Mouse (Mus musculus) c-Kit-positive CD71-positive TER-119-negative erythroid progenitor cells, embryonic 14.5 days (primary cell): ENCODE measurements around the gene Adgrf3.
"Not testable (repeated sequence)": the region's sequence is repeated elsewhere in the genome, so short reads cannot be mapped to it uniquely, and the experiment has no call there.

Source experiments
- DNase-seq: peaks from one replicate; pipeline ENCODE4 v3.0.0-alpha.2; 2013; ENCODE audit warnings: low read depth

The Adgrf3 gene

DNA sequence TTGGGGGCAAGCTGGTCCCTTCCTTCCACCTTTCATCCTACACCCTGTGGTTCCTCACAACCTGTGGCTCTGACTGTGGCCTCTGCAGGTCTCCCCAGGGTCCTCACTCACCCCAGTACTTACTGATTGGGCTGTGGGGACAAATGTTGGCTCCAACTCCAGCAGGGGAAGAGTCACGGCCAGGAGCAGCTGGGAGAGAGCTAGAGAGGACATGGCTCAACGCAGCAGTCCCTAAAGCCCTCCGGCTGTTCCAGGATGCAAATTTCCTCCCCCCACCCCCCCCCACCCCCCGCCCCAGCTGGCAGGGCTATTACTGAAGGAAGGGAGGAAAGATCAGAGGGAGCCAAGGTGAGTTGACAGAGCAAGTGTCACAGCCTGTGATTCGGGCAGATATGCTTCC is at the start of gene Adgrf3:
TSS of gene Adgrf3 (minus strand) at position 230 of the 400 bp plus-strand sequence.
- DNase-seq = no peak

DNA sequence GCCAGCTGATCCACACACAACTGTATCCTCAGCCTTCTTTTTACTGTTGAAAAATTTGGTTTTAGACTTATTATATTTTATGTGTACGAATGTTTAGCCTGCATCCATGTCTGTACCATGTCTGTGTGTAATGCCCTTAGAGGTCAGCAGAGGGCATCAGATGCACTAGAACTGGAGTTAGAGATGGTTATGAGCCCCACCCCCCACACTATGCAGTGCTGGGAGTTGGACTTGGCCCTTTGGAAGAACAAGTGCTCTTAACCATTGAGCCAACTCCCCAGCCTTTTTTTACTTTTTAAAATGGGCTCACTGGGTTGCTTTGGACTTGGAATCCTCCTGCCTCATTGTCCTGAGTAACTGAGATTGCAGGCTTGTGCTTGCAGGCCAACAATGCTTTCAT is 42.1 kb upstream of the Adgrf3 start:
- no peak for DNase-seq

DNA sequence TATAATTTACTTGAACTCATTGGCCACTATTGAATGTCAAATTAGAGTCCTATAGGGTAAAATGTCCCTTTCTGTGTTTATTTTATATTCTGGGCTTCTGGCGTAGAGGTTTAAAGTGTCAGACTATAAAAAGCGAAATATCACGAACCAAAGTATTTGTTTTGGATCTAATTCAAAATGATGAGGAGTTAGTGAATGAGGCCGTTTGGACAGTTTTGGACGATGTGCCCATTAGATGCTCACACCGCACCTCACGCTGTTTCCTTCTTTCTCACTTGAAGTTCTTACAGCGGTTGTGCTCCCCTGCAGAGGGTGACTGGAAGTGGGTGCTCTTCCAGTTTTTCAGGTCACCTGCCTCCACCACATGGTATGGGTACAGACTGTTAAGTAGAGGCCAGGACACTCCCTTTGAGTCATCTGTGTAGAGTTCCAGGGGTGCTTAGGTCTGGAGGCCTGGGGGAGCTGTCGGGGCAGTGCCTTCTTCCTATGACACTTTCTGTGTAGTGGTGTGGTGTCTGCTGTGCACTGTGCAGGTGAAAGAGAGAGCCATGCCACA is 40.4 kb upstream of the Adgrf3 start:
- DNase-seq = no peak

DNA sequence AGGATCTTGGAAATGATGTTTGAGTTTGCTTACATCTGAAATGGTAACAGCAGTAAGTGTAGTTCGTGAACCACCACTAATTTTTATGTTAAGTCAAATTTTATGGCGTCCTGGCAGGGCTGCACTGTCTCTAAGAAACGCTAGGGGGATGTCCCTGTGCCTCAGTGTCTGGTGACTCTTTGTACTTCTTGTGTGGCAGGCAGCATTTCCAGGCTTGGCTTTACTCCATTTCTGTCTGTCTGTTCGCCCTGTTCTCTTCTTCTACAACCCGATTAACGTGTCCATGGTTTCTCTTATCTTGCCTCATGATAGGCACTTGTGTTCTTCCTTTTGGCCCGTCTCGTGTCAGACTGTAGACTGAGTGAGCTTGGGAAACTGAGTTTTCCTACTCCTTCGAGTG is 38.2 kb upstream of the Adgrf3 start:
- DNase-seq = peak; percentile 44

DNA sequence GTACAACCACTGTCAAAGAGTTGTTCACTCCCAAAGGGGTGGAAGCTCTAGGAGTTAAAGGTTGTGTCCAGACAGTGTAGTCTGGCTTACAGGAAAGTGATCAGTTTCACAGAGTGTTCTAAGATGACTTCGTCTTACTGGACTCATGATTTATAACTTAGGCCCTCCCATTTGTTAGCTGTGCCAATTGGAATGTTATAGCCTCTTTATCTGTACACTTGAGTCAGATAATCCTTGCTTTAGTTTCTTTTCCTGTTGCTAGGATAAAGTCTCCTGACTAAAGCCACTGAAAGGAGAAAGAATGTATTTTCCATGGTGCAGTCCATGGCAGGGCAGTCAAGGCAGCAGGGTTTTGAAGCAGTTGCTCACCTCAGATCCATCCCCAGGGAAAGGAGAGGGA is 36.9 kb upstream of the Adgrf3 start:
- no peak for DNase-seq

DNA sequence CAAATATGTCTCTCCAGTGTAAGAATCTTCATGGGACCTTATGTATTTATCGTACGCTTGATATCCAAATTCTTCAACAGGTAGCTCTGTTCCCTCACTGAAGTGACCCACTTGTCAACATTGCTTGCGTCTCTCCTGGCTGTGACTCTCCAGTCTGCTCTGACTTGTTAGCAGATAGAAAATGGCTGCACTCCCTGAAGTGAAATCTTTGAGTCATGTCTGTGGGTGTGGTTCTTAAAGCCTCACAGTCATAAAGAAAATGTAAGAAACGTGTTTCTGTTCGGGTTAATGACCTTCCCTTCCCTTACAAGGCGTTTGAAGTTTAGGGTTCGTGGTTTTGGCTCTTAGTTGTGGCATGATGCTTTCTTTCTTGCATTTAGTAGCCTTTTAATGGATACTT is 35.0 kb upstream of the Adgrf3 start:
- DNase-seq = no peak

DNA sequence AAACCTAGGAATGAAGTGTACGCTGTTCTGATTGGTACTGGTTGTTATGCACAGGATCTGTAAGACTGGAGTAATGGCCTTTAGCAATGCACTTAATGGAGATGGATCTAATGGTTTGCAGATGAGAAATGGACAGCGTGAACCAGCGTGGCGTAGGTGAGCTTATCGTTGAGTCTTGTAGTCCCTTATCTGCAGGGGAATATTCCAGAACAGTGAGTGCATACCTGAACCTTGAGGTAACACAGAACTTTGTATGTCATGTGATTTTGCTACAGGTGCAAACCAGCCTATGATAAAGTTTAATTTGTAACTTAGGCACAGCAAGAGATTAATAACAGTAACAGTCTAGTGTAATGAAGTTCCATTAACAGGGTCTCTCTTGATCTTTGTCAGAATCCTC is 33.0 kb upstream of the Adgrf3 start:
- DNase-seq = no peak

DNA sequence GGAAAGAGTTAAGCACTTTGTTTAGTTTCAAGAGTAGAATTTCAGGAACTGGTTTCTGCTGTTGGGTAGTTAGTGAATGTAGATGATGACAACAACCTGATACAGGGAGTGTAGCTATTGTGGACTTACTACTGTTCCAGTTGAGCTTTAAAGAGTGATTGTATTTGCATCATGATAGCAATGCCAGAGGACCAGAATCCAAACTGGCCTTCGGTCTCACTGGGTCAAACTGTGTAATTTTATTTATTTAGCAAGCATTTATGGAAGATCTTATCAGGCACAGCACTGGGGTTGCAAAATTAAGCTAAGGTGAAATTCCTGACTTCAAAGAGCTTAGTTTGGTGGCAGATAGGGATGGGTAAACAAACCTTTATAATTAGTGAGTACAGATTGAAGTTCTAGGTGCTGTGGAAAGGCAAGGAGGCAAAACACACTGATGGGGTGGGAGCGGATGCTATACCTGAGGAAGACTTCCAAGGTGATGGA is 30.2 kb upstream of the Adgrf3 start:
- no peak for DNase-seq

DNA sequence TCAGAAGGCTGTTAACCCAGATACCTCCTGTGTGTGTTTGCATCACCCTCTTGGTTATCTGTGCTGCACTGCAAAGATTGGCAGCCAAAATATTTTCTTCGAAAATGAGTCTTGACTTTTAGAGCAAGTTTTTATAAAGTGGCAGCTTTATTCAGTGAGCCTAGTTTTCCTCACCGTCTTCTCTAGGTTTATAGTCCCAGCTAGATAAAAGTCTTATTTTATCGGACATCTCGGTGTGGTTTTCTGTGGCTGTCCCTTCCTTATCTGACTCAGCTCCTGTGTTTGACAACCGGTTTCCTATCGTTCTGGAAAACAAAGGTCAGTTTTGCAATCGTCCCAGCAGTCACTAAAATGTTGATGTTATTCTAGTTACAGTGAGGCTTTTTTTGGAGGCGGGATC is 28.5 kb upstream of the Adgrf3 start:
- DNase-seq = peak; percentile 29

DNA sequence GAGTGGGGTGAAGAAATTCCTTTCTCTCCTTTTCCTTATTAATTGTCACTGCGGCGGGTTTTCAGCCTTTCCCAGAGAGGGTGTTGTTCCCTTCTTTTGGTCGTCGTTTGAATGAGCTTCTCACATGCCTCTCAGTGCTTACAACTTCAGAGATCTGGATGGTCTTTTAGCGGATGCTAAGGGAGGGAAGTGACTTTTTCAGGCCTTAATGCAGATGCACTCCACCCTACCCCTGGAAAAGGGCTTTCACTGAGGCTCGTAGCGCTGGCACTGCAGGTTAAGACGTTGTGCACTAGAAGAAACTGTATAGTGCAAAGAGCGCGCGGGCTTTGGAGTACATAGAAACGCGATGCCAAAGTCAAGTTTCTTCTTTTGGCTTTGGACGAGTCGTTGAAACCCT is 27.5 kb upstream of the Adgrf3 start:
- peak; percentile 41 for DNase-seq

DNA sequence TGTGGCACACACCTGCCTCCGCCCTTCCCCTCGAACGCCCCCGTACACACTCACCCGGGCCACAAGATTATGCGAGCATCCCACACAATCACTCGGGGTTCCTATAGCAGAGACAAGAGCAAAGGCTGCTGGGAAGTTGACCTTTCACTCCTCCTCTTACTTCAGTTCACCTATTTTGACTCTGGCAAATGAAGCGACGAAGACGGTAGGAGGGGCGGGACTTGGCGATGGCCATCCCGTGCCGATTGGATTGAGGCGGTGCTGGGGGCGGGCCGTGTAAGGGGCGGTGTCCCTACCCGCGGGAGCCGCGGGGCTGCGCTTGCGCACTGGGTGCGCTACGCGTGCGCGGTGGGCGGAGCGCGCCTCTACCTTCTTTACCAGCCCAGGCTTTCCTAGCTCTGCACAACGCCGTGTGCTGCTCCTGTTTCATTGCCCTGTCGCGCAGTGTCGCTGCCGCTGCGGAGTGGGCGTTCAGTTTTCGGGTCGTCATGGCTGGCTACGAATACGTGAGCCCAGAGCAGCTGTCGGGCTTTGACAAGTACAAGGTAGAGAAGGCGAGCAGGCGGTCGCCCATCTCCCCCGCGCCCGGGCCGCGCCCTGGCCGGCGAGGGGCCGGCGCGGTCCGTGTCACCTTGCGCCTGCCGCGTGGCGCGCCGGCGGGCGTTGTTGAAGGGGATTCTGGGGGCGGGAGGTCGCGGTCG is 26.9 kb upstream of the Adgrf3 start, which contains the start of gene Selenoi:
TSS of gene Selenoi (plus strand) at position 311 of the 701 bp plus-strand sequence.
- DNase-seq = peak; percentile 95

DNA sequence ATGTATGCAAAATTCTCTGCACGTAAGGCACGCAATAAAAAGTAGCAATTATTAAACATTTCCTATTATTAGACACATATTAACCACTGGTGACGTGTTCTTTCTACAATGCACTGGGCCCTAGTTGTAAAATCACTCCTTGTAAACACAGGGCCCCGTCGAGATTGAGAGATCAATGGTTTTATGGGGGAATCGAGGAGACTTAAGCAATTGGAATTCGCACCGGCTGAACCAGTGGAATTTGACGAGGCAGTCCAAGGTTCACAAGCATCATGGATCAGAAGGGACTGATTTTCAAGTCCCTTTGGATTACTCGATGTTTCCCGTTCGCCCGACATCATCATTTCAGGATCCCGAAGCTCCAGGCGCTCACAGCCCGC is 26.4 kb upstream of the Adgrf3 start:
- no peak for DNase-seq

DNA sequence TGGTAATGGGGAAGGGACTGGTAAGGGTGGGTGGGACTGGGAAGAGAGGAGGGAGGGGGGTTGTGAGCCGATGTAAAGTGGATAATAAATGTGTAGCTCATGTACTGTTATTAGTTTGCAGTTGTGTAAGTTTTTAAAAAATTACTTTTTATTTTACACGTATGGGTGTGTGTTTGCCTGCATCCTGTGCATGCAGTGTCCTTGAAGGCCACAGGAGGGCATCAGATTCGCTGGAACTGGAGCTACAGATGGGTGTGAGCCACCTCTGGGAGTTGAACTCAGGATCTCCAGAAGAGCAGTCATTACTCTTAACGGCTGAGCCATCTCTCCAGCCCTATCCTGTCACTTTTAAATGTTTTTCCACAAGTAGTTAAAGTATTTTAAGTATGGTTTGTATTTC is 25.4 kb upstream of the Adgrf3 start:
- DNase-seq = no peak

DNA sequence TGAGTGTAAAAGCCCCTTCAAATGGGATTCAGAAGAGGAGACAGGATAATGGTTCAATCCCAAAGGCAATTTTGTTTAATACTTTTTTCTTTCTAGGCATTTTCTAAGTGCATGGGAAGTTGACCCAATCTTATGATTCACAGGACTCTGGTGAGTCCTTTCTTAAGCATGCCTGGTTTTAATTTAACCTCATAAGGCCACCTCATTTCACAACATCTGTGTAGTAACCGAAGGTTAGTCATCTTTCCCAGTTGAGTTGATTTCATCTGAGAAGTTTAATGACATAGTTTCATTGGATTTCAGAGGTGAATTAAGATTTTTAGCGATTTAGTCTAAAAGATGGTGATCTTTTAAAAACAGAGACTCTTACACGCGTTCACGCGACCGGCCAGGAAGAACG is 17.2 kb upstream of the Adgrf3 start:
- DNase-seq = no peak

DNA sequence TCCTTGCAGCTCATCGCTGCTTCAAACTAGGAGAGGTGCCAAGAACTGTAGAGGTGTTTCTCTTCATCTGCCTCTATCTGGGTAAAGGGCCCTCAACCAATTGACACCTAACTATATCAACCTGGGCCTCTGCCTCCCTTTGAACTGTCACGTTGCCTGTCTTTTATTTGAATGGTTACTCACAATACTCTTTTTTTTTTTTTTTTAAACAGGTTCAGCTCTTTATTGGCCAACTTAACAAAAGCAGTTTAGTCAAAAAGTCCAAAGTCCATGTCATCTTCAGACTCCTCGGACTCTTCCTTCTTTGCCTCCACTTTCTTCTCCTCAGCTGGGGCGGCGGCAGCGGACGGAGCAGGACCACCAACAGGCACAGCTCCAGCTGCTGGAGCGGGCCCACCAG is 15.1 kb upstream of the Adgrf3 start:
- no peak for DNase-seq

DNA sequence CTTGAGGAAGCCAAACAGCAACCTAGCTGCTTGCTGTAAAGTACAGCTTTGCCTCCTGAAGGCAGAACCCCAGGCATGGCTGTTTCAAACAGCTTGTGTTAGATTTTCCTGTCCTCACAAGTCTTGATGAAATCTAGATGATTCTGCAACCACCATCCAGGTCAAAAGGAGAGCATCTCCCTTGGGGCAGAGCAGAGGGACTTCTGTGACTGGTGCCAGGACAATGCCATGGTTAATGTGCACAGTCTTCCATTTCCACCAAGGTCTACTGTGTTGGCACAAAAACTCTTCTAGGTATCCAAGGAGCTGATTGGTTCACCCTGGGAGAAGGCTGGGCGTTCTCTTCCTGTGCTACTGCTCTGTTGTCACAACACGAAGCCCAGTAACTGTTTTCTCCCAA is 14.2 kb upstream of the Adgrf3 start:
- no peak for DNase-seq

DNA sequence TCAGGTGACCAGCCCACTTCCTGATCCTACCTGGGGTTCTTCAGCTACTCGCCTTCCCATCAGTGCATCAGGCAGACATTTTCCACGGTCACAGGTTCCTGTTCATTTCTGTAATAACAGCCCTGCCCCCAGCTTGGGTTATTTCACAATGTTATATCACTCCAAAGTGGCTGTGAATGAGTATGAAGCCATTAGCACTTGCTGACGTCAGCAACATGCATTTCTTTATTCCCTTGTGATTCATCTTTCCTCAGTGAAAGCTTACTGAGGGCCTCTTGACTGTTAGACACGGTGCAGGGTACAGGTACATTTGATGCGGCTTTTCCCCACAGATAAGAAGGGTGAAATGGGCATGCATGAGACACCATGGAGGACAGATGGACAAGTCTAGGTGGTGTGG is 10.4 kb upstream of the Adgrf3 start:
- no peak for DNase-seq

DNA sequence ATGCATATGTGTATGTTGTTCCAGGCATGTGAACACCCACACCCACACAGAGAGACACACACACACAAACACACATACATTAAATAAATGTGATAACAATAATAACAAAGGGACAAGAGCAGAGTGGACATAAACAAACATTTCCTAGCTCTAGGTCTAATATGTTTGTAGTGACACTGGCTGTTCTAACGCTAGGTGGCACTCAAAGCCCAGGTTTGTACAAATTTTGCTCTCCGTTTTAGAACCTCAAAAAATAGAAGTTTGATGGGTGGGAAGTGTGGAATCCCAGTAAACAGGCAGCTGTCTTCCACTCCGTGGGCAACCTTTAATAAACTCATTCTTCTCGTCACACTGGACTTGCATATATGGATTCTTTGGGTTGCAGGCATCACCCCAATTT is 9.4 kb upstream of the Adgrf3 start:
- peak; percentile 34 for DNase-seq

DNA sequence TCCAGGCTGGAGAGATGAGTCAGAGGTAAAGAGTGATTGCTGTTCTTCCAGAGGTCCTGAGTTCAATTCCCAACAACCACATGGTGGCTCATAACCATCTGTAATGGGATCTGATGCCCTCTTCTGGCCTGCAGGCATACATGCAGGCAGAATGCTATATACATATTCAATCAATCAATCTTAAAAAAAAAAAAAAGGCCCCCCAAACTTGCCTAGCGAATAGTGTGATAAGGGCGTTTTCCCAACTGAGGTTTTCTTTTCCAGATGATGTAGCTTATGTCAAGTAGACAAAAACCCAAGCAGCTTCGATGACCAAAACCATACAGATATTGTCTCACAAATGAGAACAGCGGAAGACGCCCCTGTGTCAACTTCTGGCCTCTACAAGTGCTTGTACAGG is 5.2 kb upstream of the Adgrf3 start:
- DNase-seq = not testable (repeated sequence)

DNA sequence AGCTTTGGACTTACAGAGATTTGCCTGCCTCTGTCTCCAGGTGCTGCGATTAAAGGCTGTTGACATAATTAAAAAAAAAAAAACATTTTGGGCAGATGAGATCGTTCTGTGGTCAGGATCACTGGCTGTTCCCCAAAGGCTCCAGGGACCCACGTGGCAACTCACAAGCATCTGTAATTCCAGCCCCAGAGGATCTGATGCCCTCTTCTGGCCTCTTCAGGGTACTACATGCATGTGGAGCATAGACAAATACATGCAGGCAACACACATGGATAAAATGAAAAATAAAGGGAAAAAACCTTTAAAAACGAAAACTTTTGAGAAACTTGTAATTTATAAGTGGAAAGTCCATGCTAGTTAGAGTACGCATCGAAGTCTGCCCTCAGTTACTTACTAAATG is 1.8 kb upstream of the Adgrf3 start:
- DNase-seq = peak; percentile 43

DNA sequence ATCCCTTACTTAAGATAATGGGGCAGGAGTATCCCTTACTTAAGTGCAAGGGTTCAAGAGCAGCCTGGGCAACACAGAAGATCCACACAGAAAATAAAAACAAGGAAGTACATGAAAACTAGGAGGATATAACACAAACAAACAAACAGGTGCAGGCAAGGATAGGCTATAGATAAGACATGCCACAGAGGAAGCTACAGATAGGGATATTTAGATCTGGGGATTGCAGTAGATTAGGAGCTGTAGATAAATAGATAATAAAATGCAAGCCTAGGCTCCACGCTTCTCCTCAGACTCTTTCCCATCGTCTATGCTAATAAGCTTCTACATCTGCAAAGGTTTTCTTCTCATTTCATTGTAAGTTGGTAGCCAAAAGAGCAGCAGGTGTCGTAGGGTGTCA is 488 bp downstream of the Adgrf3 start:
- DNase-seq = no peak

DNA sequence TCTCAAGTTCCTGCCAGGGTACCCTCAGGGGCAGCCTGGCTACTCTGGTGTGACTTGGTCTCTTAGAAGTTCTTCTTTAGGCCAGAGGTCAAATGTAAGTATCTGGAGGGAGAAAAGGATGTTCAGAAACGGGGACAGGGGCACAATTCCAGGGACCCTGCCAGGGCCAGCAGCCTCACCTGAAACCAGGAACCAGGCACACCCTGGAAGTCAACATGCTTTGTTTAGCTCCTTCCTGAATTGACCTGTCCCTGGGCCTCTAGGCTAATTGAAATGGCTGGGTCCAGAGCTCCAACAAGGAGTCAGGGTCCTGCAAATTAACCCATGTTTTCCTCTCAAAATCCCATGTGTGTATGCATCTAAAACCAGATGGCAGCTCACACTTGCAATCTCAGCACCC is 1.1 kb downstream of the Adgrf3 start:
- no peak for DNase-seq

DNA sequence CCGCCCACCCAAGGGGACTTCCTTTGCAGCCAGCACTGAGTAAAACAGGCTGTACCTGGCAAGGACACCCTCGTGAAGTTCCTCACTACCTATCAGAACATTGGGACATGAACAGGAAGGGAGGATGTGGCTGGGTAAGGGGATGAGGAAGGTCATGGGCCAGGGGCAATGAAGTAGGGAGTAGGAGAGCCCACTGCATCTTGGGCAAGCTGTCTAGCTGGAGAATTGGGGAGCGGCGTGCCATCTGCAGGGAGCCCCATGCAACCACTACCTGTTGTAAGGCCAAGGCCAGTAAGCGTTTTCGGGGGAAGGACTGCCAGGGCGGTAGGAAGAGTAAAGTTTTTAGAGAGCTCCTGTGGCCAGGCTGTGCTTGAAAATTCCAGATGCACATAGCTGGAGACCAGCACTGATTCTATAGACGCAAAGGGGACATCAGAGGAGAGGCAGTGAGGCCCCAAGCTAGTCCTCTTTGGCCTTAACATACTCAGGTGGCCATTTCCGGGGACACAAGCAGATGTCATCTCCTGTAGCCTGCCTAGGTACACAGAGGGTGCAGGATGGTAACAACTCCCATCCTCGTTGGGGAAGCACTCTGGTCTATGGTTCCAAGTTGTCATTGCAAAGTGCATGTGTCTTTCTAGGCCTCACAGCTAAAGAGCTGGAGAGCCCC is 2.2 kb downstream of the Adgrf3 start:
- no peak for DNase-seq

DNA sequence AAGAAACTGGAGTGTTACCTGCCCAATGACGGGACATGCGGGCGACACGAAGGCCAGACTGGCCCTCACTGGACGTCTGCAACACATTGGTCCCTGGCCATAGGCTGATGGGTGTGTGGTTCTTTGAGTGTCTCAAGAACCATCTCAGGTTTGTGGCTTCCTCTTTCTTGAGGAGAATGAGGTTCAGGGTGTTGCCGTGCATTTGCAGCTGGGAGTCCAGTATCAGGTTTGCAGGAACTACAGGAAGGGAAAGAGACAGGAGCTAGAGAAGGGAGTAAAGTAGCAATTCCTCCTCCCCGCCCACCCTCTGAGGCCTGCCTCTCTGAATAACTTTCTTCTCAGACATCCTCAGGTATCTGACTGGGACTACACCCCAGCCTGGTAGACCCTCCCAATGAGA is 3.3 kb downstream of the Adgrf3 start:
- no peak for DNase-seq
